Mouse (Mus musculus): Measurements from ENCODE around the gene Tmeff2. TPM values are rescaled to one million over a fixed set of nuclear protein-coding genes. Genes with fewer than 3 reads are reported as not detected.

Gene Tmeff2
- polyA plus RNA-seq, 1 experiment from 2014 or later, result 6.3 TPM

- ATAC-seq (ENCODE audit: insufficient read depth, low FRiP score), result no peak
- 91% methylated on average over 7 of the region's 7 CpGs for WGBS
Measured at GRCm38 (mm10) chr1:51044810-51045209, 144.4 kb downstream of the Tmeff2 start.

DNA sequence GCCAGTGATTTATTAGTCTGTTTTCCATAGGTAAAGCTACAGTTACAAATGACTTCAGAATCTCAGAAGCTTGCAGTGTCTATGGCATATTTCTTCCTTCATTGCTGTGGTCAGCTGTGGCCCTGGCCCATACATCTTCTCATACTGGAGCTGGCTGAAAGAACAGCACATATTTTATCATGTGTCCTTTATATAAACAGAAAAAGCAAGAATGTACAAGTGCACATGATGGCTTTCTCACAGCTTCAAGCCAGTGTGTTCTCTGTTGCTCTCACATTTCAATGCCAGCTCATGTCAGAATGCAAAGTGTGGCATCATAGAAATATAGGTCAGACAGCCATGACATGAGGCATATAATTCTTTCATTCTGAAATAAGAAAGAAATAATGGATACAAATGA lies 164.1 kb downstream of the Tmeff2 start:
- Histone ChIP-seq H3K9ac (ENCODE audit: low read length) (no peak overlapping the region), H3K36me3 (ENCODE audit: control insufficient read depth, insufficient read depth, low read length) (no peaks in the 10 kb centered on the region), H3K4me3 (replicated peaks; ENCODE audit: low read length) (no peak overlapping the region), H3K27me3 (ENCODE audit: control insufficient read depth, insufficient read depth, low read length) (no peaks in the 10 kb centered on the region), H3K27ac (ENCODE audit: low read length) (no peak overlapping the region), H3K4me2 (ENCODE audit: low read depth, low read length) (no peak overlapping the region), H3K9me3 (replicated peaks; ENCODE audit: control insufficient read depth, low read length) (no peaks in the 10 kb centered on the region), H3K4me1 (ENCODE audit: control insufficient read depth, insufficient read depth, low read length) (no peaks in the 10 kb centered on the region)
- ATAC-seq (ENCODE audit: insufficient read depth, low FRiP score), result no peak

More at GRCm38 (mm10) chr1:51044810-51045209, 144.4 kb downstream of the Tmeff2 start:
- no peak overlapping the region for H3K9ac ChIP-seq (ENCODE audit: low read length)
- no peaks in the 10 kb centered on the region for H3K36me3 ChIP-seq (ENCODE audit: control insufficient read depth, insufficient read depth, low read length)
- H3K9me3 ChIP-seq (replicated peaks; ENCODE audit: control insufficient read depth, low read length), result no peaks in the 10 kb centered on the region
- H3K4me3 ChIP-seq (replicated peaks; ENCODE audit: low read length), result no peak overlapping the region
- no peak overlapping the region for H3K4me2 ChIP-seq (ENCODE audit: low read depth, low read length)
- H3K27me3 ChIP-seq (ENCODE audit: control insufficient read depth, insufficient read depth, low read length), result no peaks in the 10 kb centered on the region
- no peaks in the 10 kb centered on the region for H3K4me1 ChIP-seq (ENCODE audit: control insufficient read depth, insufficient read depth, low read length)
- no peak overlapping the region for H3K27ac ChIP-seq (ENCODE audit: low read length)

DNA sequence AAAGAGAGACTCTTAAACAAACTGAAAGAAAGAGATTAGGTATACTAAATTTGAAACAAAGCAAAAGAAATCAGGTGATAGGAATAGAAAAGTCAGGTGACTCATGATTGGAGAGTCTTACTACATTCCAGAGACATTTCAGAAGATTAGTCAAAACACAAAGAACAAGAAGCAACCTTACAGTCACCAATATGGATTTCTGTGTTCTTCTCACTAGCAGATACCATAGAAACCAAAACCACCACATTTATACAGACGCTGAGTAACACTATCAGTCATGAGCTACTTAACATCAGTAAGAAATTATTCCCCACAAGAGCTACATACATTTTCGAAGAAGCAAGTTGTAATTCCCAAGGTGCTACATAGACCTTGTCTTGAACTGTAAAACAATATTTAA lies 165.2 kb downstream of the Tmeff2 start:
- 78% methylated on average over 2 of the region's 2 CpGs for WGBS

DNA sequence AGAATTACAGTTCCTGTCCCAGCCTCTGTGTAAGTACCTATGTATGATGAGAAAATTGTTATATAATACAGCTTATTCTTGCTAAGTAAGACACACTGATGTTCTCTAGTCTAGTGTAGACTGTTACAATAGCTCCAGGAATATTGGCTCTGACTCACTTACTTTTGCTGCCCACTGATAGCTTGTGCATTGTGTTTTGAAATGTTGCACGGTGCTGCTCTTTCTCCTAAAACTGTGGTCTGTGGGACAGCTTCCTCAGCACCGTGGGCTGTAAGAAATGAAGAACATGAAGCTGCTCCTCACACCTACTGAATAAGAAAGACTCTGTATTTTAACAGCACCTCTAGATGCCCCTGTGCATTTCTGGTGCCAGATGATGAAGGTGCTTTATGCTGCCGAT lies 168.4 kb downstream of the Tmeff2 start:
- H3K27me3 ChIP-seq (ENCODE audit: control insufficient read depth, insufficient read depth, low read length), result no peaks in the 10 kb centered on the region
- H3K9me3 ChIP-seq (replicated peaks; ENCODE audit: control insufficient read depth, low read length), result no peaks in the 10 kb centered on the region
- 75% methylated on average over 3 of the region's 3 CpGs for WGBS
- no peak overlapping the region for H3K9ac ChIP-seq (ENCODE audit: low read length)
- H3K36me3 ChIP-seq (ENCODE audit: control insufficient read depth, insufficient read depth, low read length), result no peaks in the 10 kb centered on the region
- H3K4me2 ChIP-seq (ENCODE audit: low read depth, low read length), result no peak overlapping the region
- H3K27ac ChIP-seq (ENCODE audit: low read length), result no peak overlapping the region
- no peak for ATAC-seq (ENCODE audit: insufficient read depth, low FRiP score)
- H3K4me3 ChIP-seq (replicated peaks; ENCODE audit: low read length), result no peak overlapping the region
- H3K4me1 ChIP-seq (ENCODE audit: control insufficient read depth, insufficient read depth, low read length), result no peaks in the 10 kb centered on the region

More for the DNA sequence above, 165.2 kb downstream of the Tmeff2 start:
- Histone ChIP-seq H3K27me3 (ENCODE audit: control insufficient read depth, insufficient read depth, low read length) (no peaks in the 10 kb centered on the region), H3K27ac (ENCODE audit: low read length) (no peak overlapping the region), H3K4me1 (ENCODE audit: control insufficient read depth, insufficient read depth, low read length) (no peaks in the 10 kb centered on the region), H3K9ac (ENCODE audit: low read length) (no peak overlapping the region), H3K4me3 (replicated peaks; ENCODE audit: low read length) (no peak overlapping the region), H3K4me2 (ENCODE audit: low read depth, low read length) (no peak overlapping the region), H3K9me3 (replicated peaks; ENCODE audit: control insufficient read depth, low read length) (no peaks in the 10 kb centered on the region), H3K36me3 (ENCODE audit: control insufficient read depth, insufficient read depth, low read length) (no peaks in the 10 kb centered on the region)
- no peak for ATAC-seq (ENCODE audit: insufficient read depth, low FRiP score)

DNA sequence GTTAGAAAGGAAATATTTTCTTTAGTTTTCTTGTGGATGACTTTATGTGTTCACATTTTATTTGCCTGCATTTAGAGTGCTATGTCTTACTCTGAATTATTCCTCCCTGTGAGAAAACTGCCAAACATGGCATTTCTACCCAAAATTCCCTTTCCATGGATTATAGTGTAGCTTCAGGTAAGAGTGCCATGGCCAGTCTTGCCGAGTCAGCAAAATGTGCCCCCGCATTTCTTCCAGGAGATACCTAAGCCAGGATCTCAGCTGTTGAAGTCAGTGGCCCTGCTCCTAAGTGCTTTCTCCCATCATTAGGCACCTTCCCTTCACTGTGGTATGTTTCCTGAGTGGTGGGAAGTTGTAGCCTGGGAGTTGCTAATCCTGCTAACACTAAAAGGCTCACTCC lies 168.8 kb downstream of the Tmeff2 start:
- Histone ChIP-seq H3K27ac (ENCODE audit: low read length) (no peak overlapping the region), H3K27me3 (ENCODE audit: control insufficient read depth, insufficient read depth, low read length) (no peaks in the 10 kb centered on the region), H3K9ac (ENCODE audit: low read length) (no peak overlapping the region), H3K4me2 (ENCODE audit: low read depth, low read length) (no peak overlapping the region), H3K4me3 (replicated peaks; ENCODE audit: low read length) (no peak overlapping the region), H3K4me1 (ENCODE audit: control insufficient read depth, insufficient read depth, low read length) (no peaks in the 10 kb centered on the region), H3K9me3 (replicated peaks; ENCODE audit: control insufficient read depth, low read length) (no peaks in the 10 kb centered on the region), H3K36me3 (ENCODE audit: control insufficient read depth, insufficient read depth, low read length) (no peaks in the 10 kb centered on the region)
- ATAC-seq (ENCODE audit: insufficient read depth, low FRiP score), result no peak
- 75% methylated on average over 2 of the region's 2 CpGs for WGBS

GRCm38 (mm10) chr1:51074076-51074475 lies 173.6 kb downstream of the Tmeff2 start:
- H3K4me2 ChIP-seq (ENCODE audit: low read depth, low read length), result no peak overlapping the region
- H3K9ac ChIP-seq (ENCODE audit: low read length), result no peak overlapping the region
- no peaks in the 10 kb centered on the region for H3K27me3 ChIP-seq (ENCODE audit: control insufficient read depth, insufficient read depth, low read length)
- no peaks in the 10 kb centered on the region for H3K4me1 ChIP-seq (ENCODE audit: control insufficient read depth, insufficient read depth, low read length)
- H3K9me3 ChIP-seq (replicated peaks; ENCODE audit: control insufficient read depth, low read length), result no peaks in the 10 kb centered on the region
- no peaks in the 10 kb centered on the region for H3K36me3 ChIP-seq (ENCODE audit: control insufficient read depth, insufficient read depth, low read length)
- WGBS, result 78% methylated on average over 3 of the region's 3 CpGs
- no peak overlapping the region for H3K27ac ChIP-seq (ENCODE audit: low read length)
- ATAC-seq (ENCODE audit: insufficient read depth, low FRiP score), result no peak
- no peak overlapping the region for H3K4me3 ChIP-seq (replicated peaks; ENCODE audit: low read length)

DNA sequence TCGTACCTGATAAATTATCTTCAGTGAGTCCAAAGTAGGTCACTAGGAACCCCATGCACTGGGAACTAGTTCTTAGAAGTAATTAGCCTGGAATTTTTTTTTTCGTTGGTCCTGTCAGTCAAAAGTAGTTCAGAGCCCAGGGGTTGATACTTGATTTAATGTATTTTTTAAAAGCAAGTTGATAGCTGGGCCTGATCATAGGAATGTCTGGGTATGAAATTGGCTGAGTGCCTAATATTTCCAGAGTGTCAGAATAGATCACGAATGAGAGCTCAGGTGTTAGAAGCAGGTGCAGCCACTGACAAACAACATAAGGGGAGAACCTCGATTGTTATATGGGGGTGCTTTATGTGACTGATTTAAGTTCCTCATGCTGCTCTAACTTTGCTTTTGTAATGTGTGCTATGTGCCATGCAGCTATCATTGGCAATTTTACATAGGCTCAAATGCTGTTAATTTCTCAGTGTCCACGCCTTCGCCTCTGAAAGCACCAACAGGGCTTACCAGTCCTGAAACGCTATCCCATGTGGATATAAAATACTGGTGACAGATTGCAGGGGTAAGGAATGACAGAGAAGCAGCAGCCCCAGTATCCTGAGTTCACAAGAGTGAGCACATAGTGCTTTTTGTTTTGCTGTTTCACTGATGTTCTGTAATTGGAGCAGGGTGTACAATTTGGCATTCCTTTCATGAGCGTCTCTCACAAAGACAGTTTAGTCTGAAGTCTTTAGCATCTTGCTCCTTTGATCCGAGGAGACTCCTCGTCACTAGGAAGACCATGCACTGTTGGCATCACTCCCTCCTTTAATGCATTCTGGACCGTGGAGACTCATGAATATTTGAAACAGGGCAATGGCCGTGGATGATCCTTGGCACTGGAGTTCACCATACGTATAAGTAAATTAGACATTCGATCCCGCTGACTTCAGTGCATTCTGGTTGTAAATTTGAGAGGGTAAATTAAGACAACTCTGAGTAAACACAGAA lies 175.6 kb downstream of the Tmeff2 start:
- H3K27me3 ChIP-seq (ENCODE audit: control insufficient read depth, insufficient read depth, low read length), result no peaks in the 10 kb centered on the region
- ATAC-seq (ENCODE audit: insufficient read depth, low FRiP score), result no peak
- H3K4me3 ChIP-seq (replicated peaks; ENCODE audit: low read length), result no peak overlapping the region
- no peaks in the 10 kb centered on the region for H3K36me3 ChIP-seq (ENCODE audit: control insufficient read depth, insufficient read depth, low read length)
- H3K4me2 ChIP-seq (ENCODE audit: low read depth, low read length), result no peak overlapping the region
- H3K9ac ChIP-seq (ENCODE audit: low read length), result no peak overlapping the region
- WGBS, result 74% methylated on average over 15 of the region's 15 CpGs
- no peak overlapping the region for H3K27ac ChIP-seq (ENCODE audit: low read length)
- H3K4me1 ChIP-seq (ENCODE audit: control insufficient read depth, insufficient read depth, low read length), result no peaks in the 10 kb centered on the region
- no peaks in the 10 kb centered on the region for H3K9me3 ChIP-seq (replicated peaks; ENCODE audit: control insufficient read depth, low read length)

- Histone ChIP-seq H3K4me1 (ENCODE audit: control insufficient read depth, insufficient read depth, low read length) (no peaks in the 10 kb centered on the region), H3K36me3 (ENCODE audit: control insufficient read depth, insufficient read depth, low read length) (no peaks in the 10 kb centered on the region), H3K4me2 (ENCODE audit: low read depth, low read length) (no peak overlapping the region), H3K9me3 (replicated peaks; ENCODE audit: control insufficient read depth, low read length) (no peaks in the 10 kb centered on the region), H3K27me3 (ENCODE audit: control insufficient read depth, insufficient read depth, low read length) (no peaks in the 10 kb centered on the region), H3K4me3 (replicated peaks; ENCODE audit: low read length) (no peak overlapping the region), H3K27ac (ENCODE audit: low read length) (no peak overlapping the region), H3K9ac (ENCODE audit: low read length) (no peak overlapping the region)
- WGBS, result 64% methylated on average over 2 of the region's 2 CpGs
- ATAC-seq (ENCODE audit: insufficient read depth, low FRiP score), result no peak
Measured at GRCm38 (mm10) chr1:51088921-51089320, 188.5 kb downstream of the Tmeff2 start.

- no peak for ATAC-seq (ENCODE audit: insufficient read depth, low FRiP score)
- no peaks in the 10 kb centered on the region for H3K9me3 ChIP-seq (replicated peaks; ENCODE audit: control insufficient read depth, low read length)
- no peak overlapping the region for H3K27ac ChIP-seq (ENCODE audit: low read length)
- 91% methylated on average over 3 of the region's 3 CpGs for WGBS
- H3K27me3 ChIP-seq (ENCODE audit: control insufficient read depth, insufficient read depth, low read length), result no peaks in the 10 kb centered on the region
- H3K9ac ChIP-seq (ENCODE audit: low read length), result no peak overlapping the region
- H3K4me3 ChIP-seq (replicated peaks; ENCODE audit: low read length), result no peak overlapping the region
- H3K4me1 ChIP-seq (ENCODE audit: control insufficient read depth, insufficient read depth, low read length), result no peaks in the 10 kb centered on the region
- no peaks in the 10 kb centered on the region for H3K36me3 ChIP-seq (ENCODE audit: control insufficient read depth, insufficient read depth, low read length)
- H3K4me2 ChIP-seq (ENCODE audit: low read depth, low read length), result no peak overlapping the region
Measured at GRCm38 (mm10) chr1:51089803-51090202, 189.4 kb downstream of the Tmeff2 start.
